Mouse (Mus musculus): ENCODE measurements at regions not wholly inside any gene's neighbourhood (a gene's known extent, or its start where the extent isn't known, plus 50 kb on each side); places are given as distances from the start of the nearest gene placed in this dataset.

DNA sequence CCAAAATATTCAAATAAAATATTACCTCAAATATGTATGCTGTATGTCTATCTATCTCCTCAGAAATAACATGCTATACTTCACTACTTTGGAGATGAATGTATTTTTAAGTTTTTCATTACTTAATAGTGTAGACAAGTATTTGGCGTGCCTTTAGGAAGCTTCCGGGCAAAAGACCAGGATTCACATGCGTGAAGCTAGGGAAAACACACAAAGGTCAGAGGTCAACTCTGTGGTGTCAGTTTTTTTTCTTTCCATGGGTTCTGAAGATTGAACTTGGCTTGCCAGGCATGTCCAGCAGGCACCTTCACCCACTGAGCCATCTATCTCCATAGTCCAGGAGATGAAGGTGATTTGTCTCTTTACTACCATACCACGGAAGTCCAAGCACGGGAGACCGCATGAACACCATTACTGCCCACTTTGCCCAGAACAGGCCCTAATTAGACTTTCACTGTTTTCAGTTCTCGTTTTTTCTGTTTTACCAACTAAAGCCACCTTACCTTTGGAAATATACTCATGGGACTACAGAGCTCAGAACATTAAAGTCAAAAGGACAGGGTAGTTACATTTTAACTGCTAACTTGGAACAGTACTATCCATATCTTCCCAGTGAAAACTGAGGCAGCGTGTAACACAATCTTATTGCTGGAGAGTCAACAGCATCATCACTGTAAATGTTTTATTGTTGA, 76.9 kb upstream of the Ak4 start:
- no peak for DNase-seq (ENCODE audit: low read depth, low spot score)

DNA sequence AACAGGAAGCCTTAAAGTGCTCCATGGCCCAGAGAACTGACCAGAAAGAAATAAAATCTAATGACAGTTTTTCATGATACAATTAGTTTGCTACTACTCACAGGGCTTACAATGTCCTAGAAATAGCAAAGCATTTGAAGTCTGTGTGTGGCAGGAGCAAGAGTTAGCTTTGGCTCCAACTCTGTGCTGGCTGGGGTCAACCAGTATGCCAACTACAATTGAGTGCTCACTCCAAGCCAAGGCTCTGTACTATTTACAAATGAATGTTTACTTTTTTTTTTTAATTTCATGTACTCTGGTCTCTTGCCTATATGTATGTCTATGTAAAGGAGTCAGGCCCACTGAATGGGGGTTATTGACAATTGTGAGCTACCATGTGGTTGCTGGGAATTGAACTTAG, 75.7 kb upstream of the Jak1 start:
- DNase-seq (ENCODE audit: low read depth, low spot score), result no peak

DNA sequence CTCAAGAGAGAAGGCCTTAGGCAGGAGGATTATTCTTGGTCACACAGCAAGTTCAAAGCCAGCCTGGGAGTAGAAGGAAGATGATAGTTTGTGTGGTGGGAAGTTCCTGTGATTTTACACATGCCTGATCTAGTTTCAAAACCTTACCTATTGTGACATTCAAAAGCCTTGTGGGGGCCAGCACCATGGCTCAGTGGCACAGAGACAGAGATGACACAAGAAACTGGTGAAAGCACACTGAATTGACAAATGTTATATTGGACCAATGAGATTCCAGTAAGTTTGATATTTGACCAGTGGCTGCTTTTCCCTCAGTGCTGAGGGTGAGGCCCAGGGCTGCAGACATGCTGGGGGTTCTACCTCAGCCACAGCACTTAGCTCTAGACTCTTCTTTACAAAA, 73.1 kb upstream of the Jak1 start:
- DNase-seq (ENCODE audit: low read depth, low spot score), result no peak

DNA sequence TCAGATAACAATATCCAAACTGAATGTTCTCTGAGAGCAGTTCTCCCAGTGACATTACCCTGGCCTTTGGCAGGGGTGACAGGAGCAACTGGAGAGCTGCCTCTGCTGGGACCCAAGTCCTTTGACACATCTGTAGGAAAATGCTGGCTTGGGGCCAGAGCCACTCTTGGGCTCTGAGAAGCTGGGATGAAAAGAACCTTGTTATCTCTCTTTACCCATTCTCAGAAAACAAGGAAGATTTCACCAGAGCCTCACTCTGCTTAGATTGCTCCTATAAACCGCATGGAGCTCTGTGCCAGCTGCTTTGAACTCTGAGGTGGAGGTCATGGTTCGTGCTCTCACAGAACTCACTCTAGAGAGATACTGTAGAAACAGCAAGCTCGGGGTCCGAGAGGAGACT, 71.7 kb upstream of the Jak1 start:
- no peak for DNase-seq (ENCODE audit: low read depth, low spot score)

DNA sequence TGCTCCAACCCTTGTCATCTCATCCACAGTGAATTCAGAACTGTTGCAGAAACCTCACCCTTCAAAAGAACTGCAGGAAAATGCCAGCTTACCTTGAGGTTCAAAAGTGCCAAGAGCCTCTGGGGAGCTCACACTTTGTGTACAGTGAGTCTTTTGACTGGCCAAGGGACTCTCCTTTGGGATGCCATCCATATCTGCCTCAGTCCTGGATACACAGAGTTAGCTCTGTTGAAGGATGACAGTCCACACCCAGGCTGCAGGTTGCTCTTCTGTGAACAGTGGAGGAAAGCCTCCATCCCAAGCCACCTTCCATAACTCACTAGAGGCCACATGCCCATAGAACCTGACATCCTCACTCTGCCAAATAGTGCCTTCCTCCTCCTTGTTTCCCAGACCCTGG, 71.3 kb upstream of the Jak1 start:
- no peak for DNase-seq (ENCODE audit: low read depth, low spot score)

DNA sequence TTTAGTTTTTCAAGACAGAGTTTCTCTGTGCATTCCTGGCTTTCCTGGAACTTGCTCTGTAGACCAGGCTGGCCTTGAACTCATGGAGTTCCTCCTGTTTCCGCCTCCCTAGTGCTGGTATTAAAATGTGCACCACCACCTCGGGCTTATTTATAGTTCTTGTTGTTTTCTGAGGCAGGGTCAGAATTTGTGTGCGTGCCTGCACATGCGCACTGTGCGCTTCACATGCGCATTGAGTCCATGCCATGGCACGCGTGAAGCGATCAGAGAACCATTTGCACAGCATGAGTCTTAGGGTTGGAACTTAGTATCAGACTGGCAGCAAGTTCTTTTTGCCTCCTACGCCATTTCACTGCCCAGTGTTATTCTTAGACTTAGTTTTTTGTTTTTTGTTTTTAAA, 68.8 kb upstream of the Jak1 start:
- DNase-seq (ENCODE audit: low read depth, low spot score), result peak; percentile 30

DNA sequence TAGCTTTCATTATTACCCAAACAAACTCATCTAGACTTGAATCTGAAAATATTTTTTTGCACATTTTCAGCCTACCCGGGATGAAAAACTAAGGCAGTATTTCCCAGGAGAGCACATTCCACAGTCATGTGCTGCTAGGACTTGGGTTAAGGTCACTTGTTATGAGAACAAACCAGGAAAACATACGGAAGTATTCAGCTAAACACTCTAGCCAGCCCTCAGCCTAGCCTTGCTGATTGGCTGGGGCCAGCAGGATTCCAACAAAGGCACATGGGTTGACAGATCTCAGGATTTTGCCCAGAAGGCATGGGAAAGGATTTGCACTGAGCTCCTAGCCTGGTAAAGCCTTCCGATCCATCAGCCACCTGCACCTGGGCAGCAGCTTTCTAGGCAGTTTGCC, 68.0 kb upstream of the Jak1 start:
- no peak for DNase-seq (ENCODE audit: low read depth, low spot score)

DNA sequence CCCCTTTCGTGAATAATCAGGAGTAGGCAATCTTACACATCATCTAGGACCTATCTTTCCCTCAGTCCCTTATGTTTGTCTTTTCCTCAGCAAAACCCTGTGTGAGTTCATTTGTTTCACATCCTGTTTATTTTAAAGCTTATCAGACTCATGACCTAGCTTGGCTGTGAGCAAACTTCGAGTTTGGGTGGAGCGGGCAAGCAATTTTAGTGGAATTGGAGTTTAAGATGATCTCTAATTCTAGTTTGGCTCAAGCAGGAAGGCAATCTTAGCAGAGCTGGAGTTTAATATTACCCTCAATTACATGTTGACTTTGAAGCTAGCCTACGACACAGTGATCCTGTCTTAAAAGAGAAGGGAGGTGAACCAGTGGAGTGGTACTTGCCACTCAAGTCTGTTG, 66.1 kb upstream of the Jak1 start:
- no peak for DNase-seq (ENCODE audit: low read depth, low spot score)

DNA sequence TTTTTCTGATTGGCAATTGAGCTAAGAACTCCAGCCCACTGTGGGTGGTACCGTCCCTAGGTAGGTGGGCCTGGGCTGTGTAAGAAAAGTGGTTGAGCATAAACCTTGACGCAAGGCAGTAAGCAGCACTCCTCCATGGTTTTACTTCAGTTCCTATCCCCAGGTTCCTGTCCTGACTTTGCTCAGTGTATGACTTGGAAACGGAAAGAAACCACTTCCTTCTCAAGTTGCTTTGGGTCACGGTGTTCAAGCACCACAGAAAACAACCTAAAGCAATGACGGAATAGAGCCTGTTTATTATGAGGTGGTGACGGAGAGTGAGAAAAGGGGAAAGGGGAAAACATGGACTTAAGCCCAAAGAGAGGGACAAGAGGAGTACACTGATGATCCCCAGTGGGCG, 64.0 kb upstream of the Jak1 start:
- DNase-seq (ENCODE audit: low read depth, low spot score), result peak; percentile 43

DNA sequence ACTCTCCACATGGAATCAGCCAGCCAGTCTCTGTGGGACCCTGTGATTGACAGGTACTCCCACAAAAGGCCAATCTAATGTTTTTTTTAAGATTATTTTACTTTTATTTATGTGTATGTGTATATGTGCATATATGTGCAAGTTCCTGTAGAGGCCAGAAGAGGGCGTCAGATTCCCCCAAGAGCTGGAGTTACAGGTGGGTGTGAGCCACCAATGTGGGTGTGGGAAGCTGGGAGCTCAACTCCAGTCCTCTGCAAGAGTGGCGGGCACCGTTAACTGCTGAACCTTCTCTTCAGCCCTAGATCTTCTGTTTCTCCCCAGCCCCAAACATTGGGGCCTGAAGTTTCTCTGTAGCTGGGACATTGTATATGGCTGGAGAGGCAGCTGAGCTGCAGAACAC, 61.0 kb upstream of the Jak1 start:
- DNase-seq (ENCODE audit: low read depth, low spot score), result peak; percentile 67

DNA sequence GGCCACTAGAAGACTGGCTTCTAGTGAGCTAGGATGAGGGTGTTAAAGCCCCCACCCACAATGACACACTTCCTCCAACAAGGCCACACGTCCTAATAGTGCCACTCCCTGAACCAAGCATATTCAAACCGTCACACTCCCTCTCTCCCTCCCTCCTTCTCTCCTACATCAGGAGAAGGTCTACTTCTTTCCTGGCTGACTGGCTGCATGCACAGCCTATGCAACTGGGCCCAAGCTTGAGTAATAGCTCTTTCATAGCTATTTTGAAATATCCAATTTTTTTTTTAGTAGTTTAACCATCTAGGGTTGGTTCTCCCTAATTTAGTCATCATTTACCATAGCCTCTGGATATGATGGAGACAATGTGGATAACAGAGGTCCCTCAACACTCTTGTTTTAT, 56.6 kb upstream of the Jak1 start:
- no peak for DNase-seq (ENCODE audit: low read depth, low spot score)

DNA sequence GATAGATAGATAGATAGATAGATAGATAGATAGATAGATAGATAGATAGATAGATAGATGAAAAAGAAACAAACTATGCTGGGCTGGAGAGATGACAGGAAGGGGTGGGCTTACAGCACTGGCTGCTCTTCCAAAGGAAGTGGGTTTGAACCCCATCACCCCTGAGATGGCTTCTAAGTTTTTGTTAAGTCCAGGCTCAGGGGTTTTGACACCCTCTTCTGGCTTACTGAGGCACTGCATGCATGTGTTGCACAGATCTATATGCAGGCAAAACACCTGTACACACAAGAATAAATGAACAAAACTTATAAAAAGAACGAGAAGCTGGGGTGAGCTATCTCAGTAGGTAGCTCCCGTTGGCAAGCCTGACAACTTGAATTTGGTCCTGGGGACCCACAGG, 55.5 kb upstream of the Jak1 start:
- DNase-seq (ENCODE audit: low read depth, low spot score), result peak; percentile 59

DNA sequence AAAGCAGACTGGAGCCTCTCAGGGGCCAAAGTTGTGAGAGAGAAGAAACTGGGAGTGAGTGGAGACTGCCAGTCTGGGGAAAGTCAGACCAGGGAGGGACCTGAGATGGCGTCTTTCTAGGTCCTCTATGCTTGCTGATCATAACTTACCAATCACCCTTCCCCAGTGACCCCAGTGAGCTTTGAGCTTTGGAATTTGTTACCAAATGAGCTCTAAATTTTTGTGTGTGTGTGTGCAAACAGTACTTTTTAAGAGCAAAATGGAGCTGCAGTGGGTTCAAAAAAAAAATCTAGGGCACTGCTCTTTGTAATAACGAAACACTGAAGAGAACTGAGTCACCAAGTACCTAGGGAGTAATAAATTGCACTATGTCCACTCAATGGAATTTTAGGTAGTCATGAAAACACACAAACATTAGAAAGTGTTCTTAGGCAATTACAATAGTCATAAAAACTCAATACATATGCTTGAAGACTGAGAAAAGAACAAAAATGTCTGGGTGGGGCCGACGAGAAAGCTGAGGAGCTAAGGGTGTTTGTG, 54.7 kb upstream of the Jak1 start:
- DNase-seq (ENCODE audit: low read depth, low spot score), result no peak

DNA sequence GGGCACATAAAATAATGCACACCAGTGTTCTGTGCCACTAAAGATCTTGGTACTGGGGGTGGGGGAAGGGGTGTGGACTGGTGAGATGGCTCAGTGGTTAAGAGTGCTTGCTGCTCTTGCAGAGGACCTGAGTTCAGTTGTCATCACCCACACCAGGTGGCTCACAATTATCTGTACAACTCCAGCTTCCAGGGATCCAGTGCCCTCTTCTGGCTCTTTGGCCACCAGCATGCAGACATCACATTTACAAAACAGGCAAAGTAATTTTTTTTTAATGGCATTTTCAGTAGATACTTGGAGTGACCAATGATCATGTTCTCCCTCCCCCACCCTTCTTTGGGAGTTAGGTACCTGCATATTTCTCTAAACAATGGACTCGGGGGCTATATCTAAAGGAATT, 53.8 kb upstream of the Jak1 start:
- peak; percentile 10 for DNase-seq (ENCODE audit: low read depth, low spot score)

DNA sequence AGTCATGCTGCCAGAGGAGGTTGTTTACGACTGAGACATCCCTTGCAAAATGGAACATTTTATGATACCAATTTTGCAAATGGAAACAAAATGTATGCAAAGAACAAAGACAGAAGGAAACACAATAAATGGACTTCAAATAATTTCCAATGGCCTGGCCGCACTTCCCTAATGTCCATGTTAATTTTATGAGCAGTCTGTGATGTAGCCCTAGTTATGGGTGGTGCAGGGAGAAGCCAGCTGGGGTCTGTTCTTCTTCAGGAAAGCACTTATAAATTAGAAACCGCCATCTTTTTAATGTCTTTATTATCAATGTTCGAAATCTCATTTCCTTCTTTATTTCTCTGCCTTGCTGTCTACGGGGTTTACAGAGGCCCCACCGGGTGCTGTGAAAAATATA, 51.0 kb upstream of the Jak1 start:
- DNase-seq (ENCODE audit: low read depth, low spot score), result no peak

Measured in R1 (cell line).